Mouse (Mus musculus) forelimb bud, embryonic 11.5 days (tissue): ENCODE measurements at regions not wholly inside any gene's neighbourhood (a gene's known extent, or its start where the extent isn't known, plus 50 kb on each side); places are given as distances from the start of the nearest gene placed in this dataset.

Experiments used
- DNase-seq: peaks from one replicate; pipeline ENCODE4 v3.0.0-alpha.2; 2012; ENCODE audit warnings: low read depth, low spot score

GRCm38 (mm10) chr12:77666411-77666810 is 428.5 kb downstream of the Fut8 start:
- no peak for DNase-seq

GRCm38 (mm10) chr12:77667151-77667874 is 429.4 kb downstream of the Fut8 start:
- no peak for DNase-seq

GRCm38 (mm10) chr12:77667875-77668204 is 429.9 kb downstream of the Fut8 start:
- peak; percentile 81 for DNase-seq

- no peak for DNase-seq
Observed at GRCm38 (mm10) chr12:77670531-77670930, 432.6 kb downstream of the Fut8 start.

GRCm38 (mm10) chr12:77674352-77674751 is 436.4 kb downstream of the Fut8 start:
- DNase-seq: no peak

- DNase-seq: peak; percentile 57
Observed at GRCm38 (mm10) chr12:77674755-77675154, 436.8 kb downstream of the Fut8 start.

GRCm38 (mm10) chr12:77678040-77678439 is 440.1 kb downstream of the Fut8 start:
- no peak for DNase-seq

GRCm38 (mm10) chr12:77694101-77694500 is 456.2 kb downstream of the Fut8 start:
- peak; percentile 60 for DNase-seq

- no peak for DNase-seq
Observed at GRCm38 (mm10) chr12:77696039-77696631, 458.2 kb downstream of the Fut8 start.

- no peak for DNase-seq
Observed at GRCm38 (mm10) chr12:77696662-77697061, 458.7 kb downstream of the Fut8 start.

GRCm38 (mm10) chr12:77698088-77698487 is 460.2 kb downstream of the Fut8 start:
- no peak for DNase-seq

- DNase-seq: no peak
Observed at GRCm38 (mm10) chr12:77699896-77700605, 462.1 kb downstream of the Fut8 start.

- DNase-seq: no peak
Observed at GRCm38 (mm10) chr12:77715506-77715905, 477.6 kb downstream of the Fut8 start.

GRCm38 (mm10) chr12:77715979-77716378 is 478.1 kb downstream of the Fut8 start:
- no peak for DNase-seq

- no peak for DNase-seq
Observed at GRCm38 (mm10) chr12:77727766-77728165, 466.3 kb upstream of the Gm6657 start.

- peak; percentile 29 for DNase-seq
Observed at GRCm38 (mm10) chr12:77739047-77739760, 454.8 kb upstream of the Gm6657 start.

GRCm38 (mm10) chr12:77742716-77743115 is 451.3 kb upstream of the Gm6657 start:
- DNase-seq: no peak

GRCm38 (mm10) chr12:77749438-77750007 is 444.5 kb upstream of the Gm6657 start:
- DNase-seq: no peak

GRCm38 (mm10) chr12:77752181-77752580 is 441.9 kb upstream of the Gm6657 start:
- DNase-seq: no peak

GRCm38 (mm10) chr12:77756021-77756420 is 438.0 kb upstream of the Gm6657 start:
- no peak for DNase-seq

GRCm38 (mm10) chr12:77760976-77761375 is 433.1 kb upstream of the Gm6657 start:
- DNase-seq: no peak

GRCm38 (mm10) chr12:77776011-77776546 is 418.0 kb upstream of the Gm6657 start:
- no peak for DNase-seq
